Mouse (Mus musculus): ENCODE data around the gene Pcsk5. TPM values are rescaled to one million over a fixed set of nuclear protein-coding genes. Genes with fewer than 3 reads are reported as not detected.
A peak's percentile ranks its signal among the peaks of the same experiment; 100 is the strongest.
"Not testable (repeated sequence)": the region's sequence is repeated elsewhere in the genome, so short reads cannot be mapped to it uniquely, and the experiment has no call there.

Gene Pcsk5
- polyA plus RNA-seq, 1 experiment: 6.3 TPM

DNA sequence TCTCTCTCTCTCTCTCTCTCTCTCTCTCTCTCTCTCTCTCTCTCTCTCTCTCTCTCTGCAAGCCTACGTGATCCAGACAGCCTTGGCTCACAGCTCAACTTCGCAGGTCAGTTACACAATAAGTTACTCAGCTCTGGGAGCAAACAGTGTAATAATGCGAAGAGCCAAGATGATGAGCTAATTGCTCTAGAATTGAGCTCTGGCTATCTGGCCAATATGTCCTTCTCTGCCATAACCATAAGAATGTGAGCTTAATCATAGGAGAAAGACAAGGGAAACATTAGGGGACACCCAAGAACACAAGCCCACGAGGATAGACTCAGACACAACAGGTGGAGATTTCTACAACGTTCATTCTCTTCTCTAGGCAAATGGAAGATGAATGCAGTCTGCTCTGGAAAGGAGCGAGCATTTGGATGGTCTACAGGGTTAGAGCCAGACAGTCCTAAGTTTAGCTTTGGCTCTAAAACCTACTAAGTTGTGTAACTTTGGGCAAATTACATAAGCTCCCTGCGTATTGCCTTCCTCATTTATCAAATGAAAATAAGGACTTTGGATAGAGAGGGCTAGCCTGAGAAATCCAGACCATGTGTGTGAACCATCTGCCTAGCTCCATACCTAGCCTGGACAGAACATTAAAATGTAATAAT, 338.7 kb downstream of the Pcsk5 start:
- no peak for DNase-seq (ENCODE audit: low read depth)
- no peak for TF ChIP-seq POLR2A (IDR thresholded peaks at IDR 0.05; ENCODE audit: borderline replicate concordance, extremely low read depth, insufficient read depth, insufficient read length, poor library complexity, severe bottlenecking)
- TF ChIP-seq CTCF (IDR thresholded peaks at IDR 0.05; ENCODE audit: borderline replicate concordance, extremely low read depth, insufficient read depth, insufficient read length): no peak

DNA sequence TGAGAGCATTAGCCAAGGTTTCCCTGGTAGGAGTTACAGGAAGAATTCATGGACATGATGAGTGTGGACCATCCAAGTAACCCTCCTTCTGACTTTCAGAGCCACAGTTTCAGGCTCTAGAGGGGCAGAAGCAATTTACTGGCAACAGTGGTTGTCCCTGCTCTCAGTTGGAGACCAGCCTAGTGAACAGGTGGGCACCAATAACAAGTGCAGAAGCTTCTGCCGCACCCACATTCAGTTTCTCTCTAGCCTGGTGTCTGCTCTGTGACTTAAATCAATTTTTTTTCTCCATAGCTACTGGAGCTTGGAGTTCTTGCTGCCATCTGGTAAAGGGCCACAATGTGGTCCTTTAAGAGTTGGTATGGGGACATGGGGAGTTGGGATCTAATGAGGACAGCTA, 341.3 kb downstream of the Pcsk5 start:
- no peak for TF ChIP-seq POLR2A (IDR thresholded peaks at IDR 0.05; ENCODE audit: borderline replicate concordance, extremely low read depth, insufficient read depth, insufficient read length, poor library complexity, severe bottlenecking)
- no peak for TF ChIP-seq CTCF (IDR thresholded peaks at IDR 0.05; ENCODE audit: borderline replicate concordance, extremely low read depth, insufficient read depth, insufficient read length)
- DNase-seq (ENCODE audit: low read depth): no peak

DNA sequence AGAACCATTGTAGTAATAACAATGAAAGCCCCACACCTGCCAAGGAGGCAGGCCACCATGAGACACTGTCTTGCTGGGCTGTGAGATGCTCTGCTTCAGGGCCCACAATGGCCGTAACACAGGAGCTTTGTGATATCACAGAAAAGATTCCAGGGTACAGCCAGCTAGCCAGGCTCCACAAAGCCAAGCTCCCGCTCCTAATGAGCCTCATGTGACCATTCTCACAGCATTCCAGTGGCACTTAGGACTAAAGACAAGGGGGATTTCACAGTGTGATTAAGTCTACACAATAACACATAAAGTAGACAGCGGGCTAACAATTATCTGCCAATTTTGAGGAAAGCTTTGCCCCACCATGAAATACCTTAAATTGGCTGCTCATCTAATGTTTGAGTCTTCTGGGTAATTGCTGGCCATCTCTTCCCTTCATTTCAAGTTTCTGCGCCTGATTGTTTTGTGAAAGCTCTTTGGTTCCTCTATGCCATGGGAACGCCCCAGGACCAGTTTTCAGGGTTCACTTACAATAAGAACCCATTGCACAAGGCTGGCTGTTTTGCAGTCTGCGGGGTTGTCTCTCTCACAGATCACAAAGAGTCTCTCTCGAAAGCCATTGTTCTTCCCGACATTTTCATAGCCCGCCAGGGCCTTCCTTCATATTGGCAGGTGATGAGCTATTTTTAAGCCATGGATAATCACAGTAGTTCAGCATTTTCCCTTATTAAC, 345.4 kb downstream of the Pcsk5 start:
- TF ChIP-seq CTCF (IDR thresholded peaks at IDR 0.05; ENCODE audit: borderline replicate concordance, extremely low read depth, insufficient read depth, insufficient read length): no peak
- TF ChIP-seq POLR2A (IDR thresholded peaks at IDR 0.05; ENCODE audit: borderline replicate concordance, extremely low read depth, insufficient read depth, insufficient read length, poor library complexity, severe bottlenecking): no peak
- peak; percentile 94 for DNase-seq (ENCODE audit: low read depth)

DNA sequence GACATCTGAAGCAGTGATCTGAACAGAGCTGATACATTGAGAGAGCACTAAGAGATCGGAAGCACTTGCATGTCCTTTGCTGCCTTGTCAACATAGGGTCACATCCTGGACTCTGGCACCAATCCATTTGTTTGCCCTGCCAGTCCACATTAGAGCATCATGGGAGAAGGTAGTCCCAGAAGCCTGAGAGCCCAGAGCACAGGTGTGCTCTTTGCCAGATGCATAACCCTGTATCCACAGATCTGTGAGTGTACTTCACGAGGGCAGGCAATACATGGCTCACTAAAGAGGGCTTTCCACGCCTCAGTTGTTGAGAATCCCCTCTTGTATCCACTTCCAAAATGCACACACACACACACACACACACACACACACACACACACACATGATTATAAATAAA, 346.1 kb downstream of the Pcsk5 start:
- TF ChIP-seq CTCF (IDR thresholded peaks at IDR 0.05; ENCODE audit: borderline replicate concordance, extremely low read depth, insufficient read depth, insufficient read length): no peak
- TF ChIP-seq POLR2A (IDR thresholded peaks at IDR 0.05; ENCODE audit: borderline replicate concordance, extremely low read depth, insufficient read depth, insufficient read length, poor library complexity, severe bottlenecking): no peak
- DNase-seq (ENCODE audit: low read depth): no peak

DNA sequence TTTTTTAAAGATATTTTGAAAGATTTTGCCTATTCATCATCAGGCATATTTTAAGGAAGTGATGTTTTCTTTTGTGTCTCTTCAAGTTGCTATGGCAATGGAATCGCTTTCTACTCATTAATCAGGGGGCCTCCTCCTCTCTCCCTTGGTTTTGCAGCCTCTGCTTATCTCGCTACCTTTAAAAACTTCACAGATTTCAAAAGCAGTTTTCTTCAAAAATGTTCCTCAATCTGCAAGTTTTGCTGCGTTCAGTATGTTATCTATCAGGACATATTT, 347.6 kb downstream of the Pcsk5 start:
- peak; percentile 35 for DNase-seq (ENCODE audit: low read depth)
- TF ChIP-seq POLR2A (IDR thresholded peaks at IDR 0.05; ENCODE audit: borderline replicate concordance, extremely low read depth, insufficient read depth, insufficient read length, poor library complexity, severe bottlenecking) (no peak), CTCF (IDR thresholded peaks at IDR 0.05; ENCODE audit: borderline replicate concordance, extremely low read depth, insufficient read depth, insufficient read length) (no peak)

DNA sequence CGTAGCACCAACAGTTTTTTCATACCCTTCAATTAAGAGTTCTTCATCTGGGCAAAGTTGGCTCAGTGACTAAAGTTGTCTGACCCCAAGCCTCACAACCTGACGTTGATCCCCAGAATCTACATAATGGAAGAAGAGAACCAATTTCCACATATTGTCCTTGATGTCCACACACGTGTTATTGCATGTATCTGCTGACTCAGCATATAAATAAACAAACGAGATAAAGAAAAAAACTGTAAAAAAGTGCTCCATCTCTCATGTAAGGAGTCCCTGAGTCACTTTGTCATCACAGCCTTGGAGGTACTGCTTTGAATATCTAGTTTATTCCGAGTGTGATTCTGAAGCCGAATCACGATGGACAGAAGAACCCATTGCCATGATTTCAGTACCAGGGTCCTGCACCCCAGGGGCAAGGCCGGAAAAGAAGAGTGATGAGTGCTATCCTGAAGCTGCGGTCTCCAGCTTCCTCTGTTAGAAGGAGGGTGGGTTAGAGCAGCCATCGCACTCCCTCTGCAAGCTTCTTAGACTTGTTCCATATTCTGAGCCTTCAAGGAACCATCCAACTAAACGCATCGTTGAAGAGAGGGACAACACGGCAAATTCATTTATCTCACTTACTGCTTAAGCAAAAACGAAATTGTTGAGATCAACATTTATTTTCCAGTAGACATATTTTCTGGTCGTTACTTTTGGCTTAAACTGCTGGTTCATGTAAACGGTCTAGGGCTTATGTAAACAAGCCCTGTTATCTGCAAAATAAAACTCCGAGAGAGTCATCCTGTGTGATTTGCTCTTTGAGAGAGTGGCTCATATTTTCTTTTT, 348.2 kb downstream of the Pcsk5 start:
- no peak for TF ChIP-seq POLR2A (IDR thresholded peaks at IDR 0.05; ENCODE audit: borderline replicate concordance, extremely low read depth, insufficient read depth, insufficient read length, poor library complexity, severe bottlenecking)
- peak; percentile 8 for DNase-seq (ENCODE audit: low read depth)

DNA sequence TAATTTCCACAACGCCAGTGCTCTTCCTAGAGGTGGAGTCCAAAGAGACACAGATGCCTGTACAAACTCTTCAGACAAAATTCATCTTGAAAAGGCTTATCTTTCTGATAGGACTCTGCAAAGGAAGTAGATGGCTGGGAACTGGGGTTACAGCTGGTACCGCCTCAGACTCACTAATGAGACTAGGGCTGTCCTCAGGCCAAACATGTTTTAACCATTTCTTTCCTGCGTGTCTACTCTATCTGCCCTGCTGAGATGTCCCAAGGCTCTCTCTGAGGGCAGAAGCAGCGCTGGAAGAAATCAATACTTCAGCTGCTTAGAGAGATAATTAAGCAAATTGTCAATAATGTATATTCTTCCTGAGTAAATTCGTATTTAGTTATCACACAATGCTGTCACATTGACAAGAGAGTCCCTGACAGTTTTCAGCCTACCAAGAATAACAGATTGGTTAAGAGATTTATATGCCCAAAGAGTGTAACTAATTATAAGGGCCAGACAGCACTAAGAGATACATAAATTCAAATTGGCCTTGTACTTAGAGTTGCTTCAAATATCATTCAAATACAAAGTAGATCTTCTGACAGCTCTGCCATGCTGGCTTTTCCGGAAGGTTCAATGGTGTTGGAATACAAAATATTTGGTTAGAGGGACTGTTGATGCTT, 355.2 kb downstream of the Pcsk5 start:
- TF ChIP-seq CTCF (IDR thresholded peaks at IDR 0.05; ENCODE audit: borderline replicate concordance, extremely low read depth, insufficient read depth, insufficient read length): no peak
- TF ChIP-seq POLR2A (IDR thresholded peaks at IDR 0.05; ENCODE audit: borderline replicate concordance, extremely low read depth, insufficient read depth, insufficient read length, poor library complexity, severe bottlenecking): no peak
- peak; percentile 17 for DNase-seq (ENCODE audit: low read depth)

DNA sequence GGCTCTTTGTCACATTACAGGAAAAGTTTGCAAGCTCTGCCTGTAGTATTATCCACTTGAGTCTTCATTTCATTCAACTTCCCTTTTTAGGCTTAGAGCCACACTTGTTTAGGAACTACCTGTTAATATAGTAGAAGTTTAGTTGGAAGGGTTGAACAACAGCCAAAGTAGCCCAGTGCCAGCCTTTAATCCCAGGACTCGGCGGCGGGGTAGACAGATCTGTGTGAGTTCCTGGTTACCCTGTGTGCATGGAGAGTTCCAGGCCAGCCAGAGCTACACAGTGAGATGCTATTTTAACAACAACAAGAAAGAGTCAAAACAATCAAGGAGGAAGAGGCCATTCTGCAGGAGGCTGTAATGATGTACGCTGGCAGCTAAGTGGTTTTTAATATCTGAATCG, 358.0 kb downstream of the Pcsk5 start:
- no peak for DNase-seq (ENCODE audit: low read depth)
- TF ChIP-seq CTCF (IDR thresholded peaks at IDR 0.05; ENCODE audit: borderline replicate concordance, extremely low read depth, insufficient read depth, insufficient read length) (no peak), POLR2A (IDR thresholded peaks at IDR 0.05; ENCODE audit: borderline replicate concordance, extremely low read depth, insufficient read depth, insufficient read length, poor library complexity, severe bottlenecking) (no peak)

DNA sequence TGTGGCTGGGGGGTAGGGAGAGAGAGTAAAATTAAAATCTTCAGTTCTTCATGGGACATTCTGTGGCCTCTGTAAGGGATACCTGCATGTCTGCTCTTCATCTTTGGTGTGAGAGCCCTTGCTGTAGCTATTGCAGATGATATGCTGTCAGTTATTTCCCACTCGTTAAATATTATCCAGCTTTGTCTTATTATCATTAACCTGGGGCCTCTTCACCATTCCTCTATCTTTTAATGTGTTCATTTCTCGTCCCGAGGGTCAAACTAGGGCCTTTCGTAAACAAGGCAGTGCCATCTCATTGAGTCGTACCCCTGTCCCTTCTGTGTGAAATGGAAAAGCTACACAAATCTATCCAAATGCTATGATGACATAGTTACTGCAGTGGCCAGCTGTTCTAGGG, 361.4 kb downstream of the Pcsk5 start:
- TF ChIP-seq CTCF (IDR thresholded peaks at IDR 0.05; ENCODE audit: borderline replicate concordance, extremely low read depth, insufficient read depth, insufficient read length): no peak
- no peak for TF ChIP-seq POLR2A (IDR thresholded peaks at IDR 0.05; ENCODE audit: borderline replicate concordance, extremely low read depth, insufficient read depth, insufficient read length, poor library complexity, severe bottlenecking)
- DNase-seq (ENCODE audit: low read depth): no peak

DNA sequence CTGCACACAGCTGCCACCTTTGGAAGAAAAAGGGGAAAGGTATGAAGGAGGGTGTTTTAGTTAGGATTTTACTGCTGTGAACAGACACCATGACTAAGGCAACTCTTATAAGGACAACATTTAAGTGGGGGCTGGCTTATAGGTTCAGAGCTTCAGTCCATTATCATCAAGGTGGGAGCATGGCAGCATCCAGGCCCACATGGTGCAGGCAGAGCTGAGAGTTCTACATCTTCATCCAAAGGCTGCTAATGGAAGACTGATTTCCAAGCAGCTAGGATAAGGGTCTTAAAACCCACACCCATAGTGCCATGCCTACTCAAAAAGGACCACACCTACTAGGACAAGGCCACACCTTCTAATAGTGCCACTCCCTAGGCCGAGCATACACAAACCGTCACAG, 364.3 kb downstream of the Pcsk5 start:
- DNase-seq (ENCODE audit: low read depth): not testable (repeated sequence)

DNA sequence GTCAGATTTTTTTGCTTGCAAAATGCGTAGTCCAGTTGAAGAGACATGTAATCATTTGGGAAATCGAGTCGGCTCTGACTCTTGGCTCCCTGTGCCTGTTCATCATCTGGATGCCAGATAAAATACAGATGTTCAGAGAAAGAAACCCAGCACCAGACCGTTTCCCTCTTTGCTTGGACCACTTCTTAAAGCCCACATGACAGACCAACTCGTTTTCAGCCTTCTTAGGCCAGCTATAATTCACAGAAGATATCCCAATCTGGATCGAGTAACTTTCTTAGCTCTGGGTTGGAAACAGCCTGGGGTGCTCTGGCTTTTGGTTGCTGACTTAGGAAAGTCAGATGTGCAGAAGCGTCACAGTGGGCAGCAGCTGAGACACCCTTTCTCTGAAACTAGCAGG, 365.6 kb downstream of the Pcsk5 start:
- no peak for TF ChIP-seq CTCF (IDR thresholded peaks at IDR 0.05; ENCODE audit: borderline replicate concordance, extremely low read depth, insufficient read depth, insufficient read length)
- TF ChIP-seq POLR2A (IDR thresholded peaks at IDR 0.05; ENCODE audit: borderline replicate concordance, extremely low read depth, insufficient read depth, insufficient read length, poor library complexity, severe bottlenecking): no peak
- DNase-seq (ENCODE audit: low read depth): no peak

Data from brain, embryonic 14.5 days (tissue).